Mouse (Mus musculus) neural tube, embryonic 10.5 days (tissue): ENCODE results near the gene 4933421I07Rik.

ENCODE experiments used
- DNase-seq: peaks from one replicate; pipeline ENCODE4 v3.0.0-alpha.2; 2017; ENCODE audit warnings: low spot score; ENCODE audit errors: extremely low spot score

The 4933421I07Rik gene

GRCm38 (mm10) chr7:42447850-42448249 lies at the start of gene 4933421I07Rik:
Gene 4933421I07Rik, minus strand, starts transcription at chr7:42448120.
- no peak for DNase-seq

- no peak for DNase-seq
Observed at GRCm38 (mm10) chr7:42497356-42497755, 49.4 kb upstream of the 4933421I07Rik start.

- DNase-seq = no peak
Observed at GRCm38 (mm10) chr7:42496202-42496601, 48.3 kb upstream of the 4933421I07Rik start.

GRCm38 (mm10) chr7:42490859-42491258 lies 42.9 kb upstream of the 4933421I07Rik start:
- DNase-seq = no peak

GRCm38 (mm10) chr7:42490358-42490757 lies 42.4 kb upstream of the 4933421I07Rik start:
- DNase-seq = no peak

- DNase-seq = no peak
Observed at GRCm38 (mm10) chr7:42454640-42455039, 6.7 kb upstream of the 4933421I07Rik start.

- DNase-seq = no peak
Observed at GRCm38 (mm10) chr7:42450618-42451017, 2.7 kb upstream of the 4933421I07Rik start.

GRCm38 (mm10) chr7:42447352-42447751 lies 568 bp downstream of the 4933421I07Rik start:
- no peak for DNase-seq
